Mouse (Mus musculus) ES-E14 (cell line): ENCODE measurements around the gene Abhd17b.

ENCODE experiments used
- CHD2 ChIP-seq: IDR thresholded peaks from 2 replicates; pipeline ENCODE4 v1.6.1; 2014; ENCODE audit warnings: mild to moderate bottlenecking, low read depth, low read length, inconsistent platforms
- HCFC1 ChIP-seq: IDR thresholded peaks from 2 replicates; pipeline ENCODE4 v1.6.1; 2012; ENCODE audit warnings: low read length, inconsistent platforms, borderline replicate concordance; ENCODE audit not compliant: insufficient read depth
- ZC3H11A ChIP-seq: IDR thresholded peaks from 2 replicates; pipeline ENCODE4 v1.6.1; 2012; ENCODE audit warnings: low read depth, mild to moderate bottlenecking, inconsistent platforms, low read length, borderline replicate concordance
- ZNF384 ChIP-seq: IDR thresholded peaks from 2 replicates; pipeline ENCODE4 v1.6.1; 2012; ENCODE audit warnings: low read depth, low read length, inconsistent platforms

- TF ChIP-seq ZC3H11A (no peak), CHD2 (no peak), ZNF384 (no peak), HCFC1 (no peak)
Observed at GRCm38 (mm10) chr19:21643935-21644334, 9.1 kb upstream of the Abhd17b start.
